Mouse (Mus musculus) cortical plate, adult 2 months (tissue): ENCODE measurements around the gene Sv2a.

Experiments
- CTCF ChIP-seq: fragments of 200-500 bp; IDR thresholded peaks from 2 replicates; pipeline ENCODE4 v1.5.1; 2011; ENCODE audit warnings: mild to moderate bottlenecking, control low read depth, low read length; ENCODE audit not compliant: insufficient read depth; ENCODE audit errors: extremely low read depth
- POLR2A ChIP-seq: fragments of 200-500 bp; IDR thresholded peaks from 2 replicates; pipeline ENCODE4 v1.6.1; 2011; ENCODE audit warnings: mild to moderate bottlenecking, low read length, control low read depth; ENCODE audit not compliant: insufficient read depth; ENCODE audit errors: extremely low read depth

DNA sequence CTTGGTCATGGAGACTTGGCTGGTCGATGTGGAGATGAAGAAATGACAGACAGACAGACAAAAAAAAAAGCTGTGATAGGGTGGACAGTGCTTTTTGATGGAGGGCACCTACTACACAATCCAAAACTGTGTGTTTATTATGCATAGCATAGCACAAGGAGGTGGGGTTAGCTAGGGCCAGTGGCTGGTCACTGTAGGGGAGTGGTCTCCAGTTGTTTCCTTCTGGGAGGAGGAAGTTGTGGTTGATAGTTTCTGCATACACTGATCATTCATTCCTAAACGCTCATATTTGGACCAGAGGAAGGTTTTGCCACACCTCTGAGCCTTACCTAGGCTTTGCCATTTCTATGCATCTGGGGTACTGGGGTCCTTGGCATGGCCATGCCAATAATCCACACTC, 49.5 kb downstream of the Sv2a start:
- TF ChIP-seq POLR2A (no peak), CTCF (no peak)
